Mouse (Mus musculus) embryonic fibroblast, embryonic 13.5 days (primary cell): ENCODE measurements at regions not wholly inside any gene's neighbourhood (a gene's known extent, or its start where the extent isn't known, plus 50 kb on each side); places are given as distances from the start of the nearest gene placed in this dataset.

Experiments
- CTCF ChIP-seq: IDR thresholded peaks from 2 replicates; pipeline ENCODE4 v1.5.1; 2011; ENCODE audit warnings: mild to moderate bottlenecking, control low read depth, low read length, moderate library complexity, borderline replicate concordance; ENCODE audit not compliant: insufficient read depth
- POLR2A ChIP-seq: IDR thresholded peaks from 2 replicates; pipeline ENCODE4 v1.6.1; 2011; ENCODE audit warnings: low read depth, mild to moderate bottlenecking, control low read depth, low read length, moderate library complexity

GRCm38 (mm10) chr10:124163441-124163840 is 899.6 kb downstream of the Fam19a2 start:
- TF ChIP-seq CTCF, result no peak
- TF ChIP-seq POLR2A, result no peak
